Mouse (Mus musculus): ENCODE data around the gene Atp12a.
A peak's percentile ranks its signal among the peaks of the same experiment; 100 is the strongest.

DNA sequence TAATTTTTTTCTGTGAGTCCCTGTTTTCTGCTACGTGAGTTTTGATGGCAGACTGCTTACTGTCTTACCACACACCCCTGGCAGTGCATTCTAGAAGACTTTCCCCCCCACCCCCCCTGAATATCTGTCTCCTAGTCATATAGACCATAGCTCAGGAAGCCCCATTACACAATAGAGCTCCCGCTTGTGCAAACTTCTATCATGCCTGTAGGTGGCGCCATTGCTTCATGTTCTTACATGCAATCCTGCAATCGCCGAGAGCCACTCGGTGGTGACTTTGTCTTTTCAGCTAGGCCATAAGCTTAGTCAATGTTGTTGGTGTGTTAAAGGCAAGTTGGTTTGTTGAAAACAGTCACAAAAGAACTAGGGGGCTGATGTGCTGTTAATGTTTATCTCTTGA, 10.9 kb downstream of the Atp12a start:
- TF ChIP-seq CTCF (IDR thresholded peaks at IDR 0.05; ENCODE audit: extremely low read depth, insufficient read depth, insufficient read length, insufficient replicate concordance) (peak; percentile 60; the same call in 1 of the 2 replicates), POLR2A (IDR thresholded peaks at IDR 0.05; ENCODE audit: low read depth, low read length) (no peak)
